Mouse (Mus musculus): ENCODE results near the gene Odf2l.

The Odf2l gene

DNA sequence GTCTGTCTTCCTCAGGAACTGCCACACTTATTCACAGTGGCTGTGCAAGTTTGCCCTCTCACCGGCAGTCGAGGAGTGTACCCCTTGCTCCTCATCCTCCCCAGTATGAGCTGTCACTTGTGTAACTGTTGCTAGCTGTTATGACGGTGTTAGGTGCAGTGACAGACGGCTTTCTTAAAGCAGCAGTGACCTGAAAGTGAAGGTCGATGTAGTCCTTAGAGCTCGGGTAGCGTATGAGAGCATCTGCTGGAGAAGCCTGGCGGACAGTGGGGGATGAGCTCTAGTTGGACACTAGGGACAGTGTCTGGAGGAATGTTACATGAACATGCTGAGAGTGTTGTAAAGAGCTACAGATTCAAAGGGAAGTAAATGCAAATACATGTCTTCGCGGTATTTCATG is 25.5 kb downstream of the Odf2l start:
- 92% methylated on average over 10 of the region's 10 CpGs for WGBS

DNA sequence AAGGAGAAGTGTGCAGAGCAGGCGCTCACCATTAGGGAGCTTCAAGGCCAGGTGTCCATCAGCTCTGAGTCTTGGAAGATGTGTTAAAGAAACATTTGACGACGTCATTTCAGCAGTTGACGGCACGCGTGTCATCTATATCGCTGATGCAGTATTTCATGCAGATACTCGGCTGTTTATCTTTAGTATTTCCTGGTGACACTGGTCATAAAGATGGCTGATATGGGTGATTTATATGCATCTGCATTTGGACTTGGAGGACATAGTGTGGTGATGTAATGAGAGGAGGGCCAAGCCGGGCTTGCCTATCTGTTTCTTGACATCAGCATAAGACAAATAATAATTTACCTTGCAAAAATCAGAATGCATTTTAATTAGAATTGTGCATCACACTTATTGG is 28.5 kb downstream of the Odf2l start:
- 98% methylated on average over 9 of the region's 9 CpGs for WGBS

DNA sequence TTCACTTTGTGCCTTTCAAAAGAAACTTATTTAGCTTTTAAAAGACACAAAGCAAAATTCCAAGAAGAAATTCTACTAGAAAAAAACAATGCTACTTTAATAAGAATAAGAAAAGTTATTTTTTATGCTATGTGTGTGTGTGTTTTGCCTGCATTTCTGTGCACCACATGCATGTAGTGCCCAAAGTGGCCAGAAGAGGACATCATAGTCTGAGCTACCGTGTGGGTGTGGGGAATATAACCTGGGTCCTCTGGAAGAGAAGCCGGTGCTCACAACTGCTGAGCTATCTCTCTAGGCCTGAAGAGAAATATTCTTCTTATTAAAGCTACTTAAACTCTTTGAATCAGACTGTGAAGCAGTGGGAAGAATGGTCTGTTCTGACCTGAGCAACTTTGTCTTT is 29.1 kb downstream of the Odf2l start:
- WGBS = 87% methylated on average over 2 of the region's 2 CpGs

DNA sequence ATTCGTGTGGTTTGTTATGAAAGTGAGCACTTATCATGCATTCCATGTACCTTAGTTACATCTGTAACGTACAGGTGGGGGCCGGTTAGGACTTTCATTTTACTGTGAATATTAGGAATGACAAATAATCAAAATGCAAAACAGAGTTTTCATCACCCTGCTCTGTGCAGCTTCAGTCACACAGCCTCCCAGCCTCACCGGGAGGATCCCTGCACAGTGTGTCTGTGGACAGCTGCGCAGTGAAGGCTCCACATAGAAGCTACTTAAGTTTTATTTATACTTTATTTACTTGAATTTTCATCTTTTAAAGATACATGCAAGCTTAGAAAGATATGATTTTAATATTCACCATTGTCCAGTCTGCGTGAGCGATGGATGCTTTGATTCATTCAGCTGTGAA is 32.7 kb downstream of the Odf2l start:
- 90% methylated on average over 7 of the region's 7 CpGs for WGBS

DNA sequence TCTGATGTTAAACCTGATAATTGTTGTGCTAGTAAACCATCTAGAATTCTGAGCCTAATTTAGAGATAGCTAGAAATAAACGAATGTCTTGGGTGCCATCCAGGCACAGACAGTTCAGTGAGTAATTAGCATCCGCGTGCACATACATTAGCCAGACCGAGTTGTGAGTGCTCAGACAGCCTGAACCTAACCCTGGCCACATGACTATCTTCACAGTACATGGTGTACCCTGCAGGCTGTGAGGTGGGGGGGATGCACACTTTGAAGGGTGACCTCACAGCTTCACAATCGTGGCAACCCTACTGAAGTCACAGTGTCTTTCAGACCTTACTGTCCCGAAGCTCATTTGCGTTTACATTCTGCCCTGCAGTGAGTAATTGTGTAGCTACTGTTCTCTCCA is 33.5 kb downstream of the Odf2l start:
- WGBS = 59% methylated on average over 7 of the region's 7 CpGs

DNA sequence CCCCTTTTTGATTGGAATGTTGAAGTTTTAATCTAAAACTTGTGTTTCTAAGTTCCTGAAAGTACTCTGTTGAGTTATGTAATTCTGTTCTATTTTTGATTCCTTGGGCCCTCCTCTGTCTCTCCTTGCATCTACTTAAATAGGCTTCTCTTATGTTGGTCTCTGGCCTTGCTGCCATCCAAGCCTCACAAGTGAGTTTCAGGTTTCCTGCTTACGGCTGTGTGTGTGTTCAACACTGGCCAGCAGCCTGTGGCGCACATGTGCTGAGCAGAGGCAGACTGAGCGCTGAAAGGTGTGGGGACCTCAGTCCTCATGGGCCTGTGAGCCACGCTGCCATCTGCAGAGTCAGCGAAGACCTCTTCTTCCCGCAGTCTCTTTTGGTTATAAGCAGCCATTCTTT is 38.5 kb downstream of the Odf2l start:
- WGBS = 93% methylated on average over 6 of the region's 6 CpGs

DNA sequence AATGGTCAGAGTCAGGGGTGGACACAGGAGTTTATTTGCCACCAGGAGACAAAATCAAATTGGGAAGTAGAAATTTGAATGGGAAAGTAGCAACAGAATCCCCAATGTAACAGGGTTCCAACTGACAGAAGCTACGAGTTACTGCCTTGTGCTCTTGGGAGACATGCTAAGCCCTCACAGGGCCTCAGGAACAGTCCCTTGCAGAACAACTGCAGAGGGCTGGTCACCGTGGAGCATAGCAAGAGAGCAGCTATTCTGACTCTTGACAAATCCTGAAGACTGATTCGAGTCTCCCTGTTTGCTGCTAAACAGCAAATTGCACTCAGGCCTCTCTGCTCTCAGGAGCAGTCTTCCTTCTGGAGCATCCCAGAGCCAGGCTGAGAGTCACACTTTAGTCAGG is 40.1 kb downstream of the Odf2l start:
- WGBS = 96% methylated on average over 3 of the region's 3 CpGs

DNA sequence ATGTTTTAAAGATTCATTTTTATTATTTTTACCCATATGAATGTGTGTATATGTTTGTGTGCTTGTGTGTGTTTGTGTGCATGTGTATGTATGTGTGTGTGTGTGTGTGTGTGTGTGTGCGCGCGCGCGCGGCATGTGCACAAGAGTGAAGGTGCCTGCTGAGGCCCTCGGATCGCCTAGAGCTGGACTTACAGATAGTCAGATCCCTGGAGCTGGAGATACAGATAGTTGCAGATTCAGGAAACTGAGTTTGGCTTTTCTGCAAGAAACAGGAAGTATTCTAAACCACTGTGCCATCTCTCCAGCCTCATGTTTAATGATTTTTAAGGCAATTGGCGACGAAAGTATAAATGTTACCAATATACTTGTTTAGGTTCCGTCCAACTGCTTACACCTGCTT is 48.4 kb downstream of the Odf2l start:
- 92% methylated on average over 11 of the region's 11 CpGs for WGBS

DNA sequence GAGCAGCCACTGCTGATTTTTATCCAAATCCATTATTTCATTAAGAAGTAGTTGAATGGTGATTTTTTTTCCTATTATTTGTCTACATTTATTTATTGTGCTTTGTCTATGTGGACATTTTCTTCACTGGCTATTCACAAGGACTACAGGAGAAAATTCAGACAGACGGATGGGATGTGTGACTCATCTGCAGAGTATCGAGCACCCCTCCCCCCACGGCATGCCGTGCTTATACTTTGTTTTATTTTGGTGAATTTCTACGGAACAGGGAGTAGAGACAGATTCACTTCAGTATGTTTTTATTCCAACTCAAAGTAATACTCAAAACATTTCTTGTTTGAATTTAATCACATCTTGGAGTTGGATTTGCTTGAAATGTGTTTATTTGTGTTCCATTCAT is 49.4 kb downstream of the Odf2l start:
- 45% methylated on average over 5 of the region's 5 CpGs for WGBS

DNA sequence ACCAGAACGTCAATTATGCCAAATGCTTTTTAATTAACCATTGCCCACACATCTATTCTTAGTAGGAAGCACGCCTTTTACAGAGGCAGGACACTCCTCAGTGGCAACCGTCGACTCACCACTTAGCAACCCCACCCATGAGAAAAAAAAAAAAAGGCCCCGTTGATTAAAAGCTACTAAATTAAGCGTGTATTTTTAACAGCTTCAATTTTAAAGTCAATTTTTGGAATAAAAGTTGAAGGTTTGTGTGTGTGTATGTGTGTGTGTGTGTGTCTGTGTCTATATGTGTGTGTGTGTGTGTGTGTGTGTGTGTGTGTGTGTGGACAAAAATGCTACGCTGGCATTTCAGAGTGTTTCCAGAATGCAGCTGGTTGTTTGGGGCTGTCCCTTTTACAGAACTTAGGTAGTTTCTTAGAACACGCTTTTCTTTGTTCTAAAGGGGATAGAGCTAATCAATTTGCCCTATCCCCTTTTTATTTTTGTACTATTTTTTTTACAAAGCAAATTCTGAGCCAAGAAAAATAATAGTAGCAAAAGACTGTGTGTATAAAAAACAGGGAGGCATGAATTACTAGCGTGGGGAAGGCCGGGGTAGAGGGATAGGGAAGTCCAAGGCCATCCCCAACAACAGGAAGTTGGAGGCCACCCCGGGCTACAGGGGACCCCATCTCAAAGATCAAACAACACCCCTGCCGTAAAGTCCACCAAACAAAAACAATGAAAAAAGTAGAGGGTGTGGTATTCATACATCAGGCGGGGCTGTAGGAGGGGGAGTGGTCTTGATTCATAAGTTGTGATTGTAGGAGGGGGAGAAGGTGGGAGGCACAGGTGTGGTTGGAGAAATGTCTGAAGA is 50.7 kb downstream of the Odf2l start:
- WGBS = 72% methylated on average over 13 of the region's 13 CpGs

DNA sequence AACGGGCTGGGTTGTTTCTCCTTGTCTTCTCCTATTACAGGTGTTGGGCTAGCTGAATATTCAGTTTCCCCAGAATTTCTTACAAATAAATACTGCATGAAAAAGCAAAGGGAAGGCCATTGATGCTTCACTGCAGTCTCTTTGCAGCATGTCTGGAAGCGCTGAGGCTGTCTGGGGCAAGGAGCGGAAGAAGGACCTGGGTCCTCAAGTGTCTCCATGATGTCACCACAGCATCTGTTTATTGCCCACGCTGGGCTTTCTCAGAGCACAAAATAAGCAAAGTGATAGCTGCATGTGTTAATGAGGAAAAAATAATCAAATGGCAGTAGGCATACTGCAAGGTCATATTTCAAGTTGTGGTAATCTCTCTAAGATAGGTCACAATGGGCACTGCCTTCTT is 51.6 kb downstream of the Odf2l start:
- WGBS = 93% methylated on average over 4 of the region's 4 CpGs

DNA sequence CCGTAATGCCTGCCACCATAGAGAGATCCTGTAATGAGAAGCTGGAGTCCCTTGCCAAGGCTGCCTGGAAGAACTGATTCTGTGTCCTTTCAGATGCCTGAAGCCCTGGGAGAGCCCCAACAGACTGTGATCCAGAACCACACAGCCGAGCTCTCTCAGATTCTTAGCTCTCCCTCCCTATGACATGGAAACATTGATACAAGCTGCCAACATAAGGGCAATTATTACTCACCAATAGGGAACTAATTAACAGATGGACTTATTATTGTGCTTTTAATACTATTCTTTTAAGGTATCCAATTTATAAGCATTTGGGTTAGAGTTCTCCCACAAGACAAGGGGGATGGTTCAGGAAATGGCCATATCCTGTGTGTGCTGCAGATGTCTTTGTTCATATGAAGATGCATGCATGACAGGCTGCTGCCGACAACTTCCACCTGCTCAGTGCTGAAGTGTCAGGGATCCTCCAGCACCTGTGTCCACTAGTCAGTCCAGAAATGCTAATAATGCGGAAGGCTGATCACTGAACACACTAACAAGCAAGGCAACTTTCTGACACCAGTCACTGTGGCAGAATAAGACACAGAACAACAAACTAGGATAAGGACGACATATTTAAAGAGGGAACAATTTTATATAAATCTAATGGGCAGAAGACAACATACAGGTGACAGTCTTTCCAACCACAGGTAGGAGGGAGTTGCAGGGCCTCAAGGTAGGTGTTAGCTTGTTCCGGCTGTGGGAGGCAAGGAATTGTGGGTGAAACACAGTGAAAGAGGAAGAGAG is 52.4 kb downstream of the Odf2l start:
- 85% methylated on average over 6 of the region's 6 CpGs for WGBS

DNA sequence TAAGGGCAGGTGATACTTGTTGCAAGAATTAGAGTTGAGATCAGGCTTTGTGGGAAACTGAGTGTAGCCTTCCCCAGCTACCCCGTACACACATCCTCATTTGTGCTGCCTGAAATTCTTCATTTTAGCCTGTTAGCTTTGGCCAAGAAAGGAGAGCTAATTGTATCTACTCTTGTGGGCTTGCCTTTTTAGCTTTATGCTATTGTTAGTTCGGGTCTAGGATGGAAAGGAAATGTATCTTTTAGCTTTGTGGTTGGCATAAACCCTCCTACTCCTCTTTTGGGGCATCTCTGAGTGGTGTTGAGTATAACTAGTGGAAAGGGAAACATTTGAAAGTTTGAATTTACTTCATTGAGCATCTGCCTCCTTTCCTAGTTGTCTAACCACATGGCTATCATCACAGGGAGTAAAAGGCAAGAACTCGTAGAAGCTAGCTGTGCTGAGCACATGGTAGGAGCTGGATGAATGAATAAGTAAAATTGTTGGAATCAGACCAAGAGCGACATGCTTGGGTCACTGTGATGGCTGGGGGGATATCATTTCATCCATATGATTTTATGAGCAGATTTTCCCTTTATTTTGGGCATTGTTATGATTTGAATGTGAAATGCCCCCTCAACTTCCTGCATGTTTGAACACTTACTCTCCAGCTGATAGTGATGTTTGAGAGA is 53.1 kb downstream of the Odf2l start:
- 73% methylated on average over 4 of the region's 4 CpGs for WGBS

DNA sequence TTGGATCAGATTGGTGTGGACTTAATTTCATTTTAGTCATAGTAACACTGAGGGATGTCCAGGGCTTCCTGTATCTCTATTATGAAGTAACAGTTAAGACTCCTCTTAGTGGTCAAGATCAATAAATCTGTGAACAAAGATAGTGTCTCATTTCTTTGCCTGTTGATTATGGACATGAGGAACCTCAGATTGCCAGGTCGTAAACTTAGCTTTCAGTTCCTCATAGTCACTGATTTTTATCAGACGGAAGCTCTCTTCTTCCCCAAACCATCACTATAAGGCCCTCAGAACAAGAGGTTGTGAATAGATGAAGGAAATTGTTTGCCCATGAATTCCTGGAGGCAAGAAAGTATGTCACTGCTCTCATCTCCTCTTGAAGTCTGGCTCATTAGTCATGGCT is 73.6 kb downstream of the Odf2l start:
- WGBS = 89% methylated on average over 2 of the region's 2 CpGs

DNA sequence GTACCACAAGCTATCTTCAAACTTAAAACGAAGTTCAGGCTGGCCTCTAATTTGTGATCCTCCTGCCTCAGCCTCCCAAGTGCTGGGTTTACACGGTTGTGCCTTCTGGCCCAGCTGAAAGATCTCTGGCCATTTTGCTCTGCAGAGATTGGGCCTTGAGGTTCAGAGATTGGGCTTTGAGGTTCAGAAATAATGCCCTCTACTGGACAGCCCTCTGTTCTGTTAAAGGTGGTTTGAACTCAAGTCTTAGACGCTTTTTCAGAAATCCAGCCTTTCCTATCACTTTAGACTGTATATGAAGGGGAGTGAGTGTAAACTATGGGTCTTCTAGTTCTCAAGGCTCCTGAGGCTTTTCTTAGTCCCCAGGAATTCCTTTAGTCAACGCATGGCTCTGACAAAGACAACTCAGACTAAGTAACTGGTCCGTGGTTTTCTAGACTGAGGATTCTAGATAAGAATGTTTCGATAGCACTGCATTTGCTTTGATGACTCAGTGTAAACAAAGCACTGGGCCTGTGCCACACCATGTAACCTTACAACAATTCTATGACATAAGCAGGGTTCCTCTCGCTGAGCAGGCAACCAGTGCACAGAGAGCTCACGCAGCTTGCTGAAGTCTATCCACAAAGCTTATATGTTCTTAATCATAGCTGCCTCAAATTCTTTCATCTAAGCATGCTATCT is 77.0 kb downstream of the Odf2l start:
- WGBS = 89% methylated on average over 8 of the region's 8 CpGs

DNA sequence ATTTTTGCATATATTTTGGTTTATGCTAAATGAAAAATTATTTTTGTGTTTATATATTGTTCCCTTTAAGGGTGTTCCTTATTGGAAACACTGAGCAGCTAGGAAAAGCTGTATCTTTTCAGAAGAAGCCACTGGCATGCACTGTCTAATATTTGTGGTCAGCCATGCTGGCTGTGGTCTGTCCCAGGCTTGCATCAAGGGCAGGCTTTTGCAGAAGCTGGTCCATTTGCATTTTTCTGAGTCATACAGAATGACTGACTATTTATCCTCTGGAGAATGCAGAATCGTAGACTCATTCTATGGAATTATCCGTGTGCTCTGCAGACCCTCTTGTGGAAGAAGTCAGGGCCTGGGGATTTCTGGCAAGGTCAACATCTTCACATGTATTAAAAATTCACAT is 79.7 kb downstream of the Odf2l start:
- 84% methylated on average over 2 of the region's 2 CpGs for WGBS
